Mouse (Mus musculus) brain, embryonic 14.5 days (tissue): ENCODE data around the gene Sdhb.

Source experiments
- CTCF ChIP-seq: fragments of 200-500 bp; IDR thresholded peaks from 2 replicates; pipeline ENCODE4 v1.5.1; 2012; ENCODE audit warnings: inconsistent platforms, mild to moderate bottlenecking, moderate library complexity, borderline replicate concordance; ENCODE audit not compliant: insufficient read depth, insufficient read length; ENCODE audit errors: extremely low read depth
- POLR2A ChIP-seq: fragments of 200-500 bp; IDR thresholded peaks from 2 replicates; pipeline ENCODE4 v1.6.1; 2012; ENCODE audit warnings: mild to moderate bottlenecking, inconsistent platforms, borderline replicate concordance; ENCODE audit not compliant: poor library complexity, insufficient read depth, insufficient read length, severe bottlenecking; ENCODE audit errors: extremely low read depth

DNA sequence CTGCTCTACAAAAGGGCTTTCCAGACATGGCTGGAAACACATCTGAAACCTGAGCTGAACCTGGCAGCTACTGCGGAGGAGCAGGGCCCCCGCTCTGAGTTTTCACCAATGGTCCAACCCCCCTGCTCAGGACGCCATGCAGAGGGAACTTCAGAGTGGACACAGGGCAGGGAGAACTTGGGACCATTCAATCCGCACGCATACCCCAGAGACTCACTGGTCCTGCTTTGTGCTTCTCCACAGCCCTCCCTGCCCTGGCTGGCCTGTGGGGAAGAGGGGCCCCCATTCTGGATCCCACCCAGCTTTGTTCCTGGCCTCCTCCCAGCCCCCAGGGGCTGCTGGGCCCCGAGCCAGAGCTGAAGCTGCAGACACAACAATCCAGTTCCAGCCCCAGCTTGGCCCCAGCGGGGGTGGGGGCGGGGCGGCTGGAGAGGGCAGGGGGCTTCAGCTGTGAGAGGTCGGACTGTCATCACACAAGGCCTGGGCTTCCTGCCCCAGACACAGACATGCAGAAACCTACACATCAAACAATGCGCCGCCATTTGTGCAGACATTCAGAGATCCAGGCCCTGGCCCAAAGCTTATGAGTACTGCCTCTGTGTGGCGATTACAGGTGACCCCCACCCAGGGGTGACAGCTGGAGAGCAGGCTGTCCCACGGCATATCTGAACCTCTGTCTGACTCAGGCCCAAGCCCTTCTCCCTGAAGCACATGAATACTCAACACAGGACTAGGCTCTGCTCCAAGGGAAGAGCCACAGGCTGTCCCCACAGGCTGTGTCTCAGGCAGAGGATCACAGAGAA, 60.0 kb downstream of the Sdhb start:
- no peak for TF ChIP-seq CTCF
- no peak for TF ChIP-seq POLR2A
